Mouse (Mus musculus) forebrain, embryonic 15.5 days (tissue): ENCODE measurements around the gene Otor. TPM values are rescaled to one million over a fixed set of nuclear protein-coding genes. Genes with fewer than 3 reads are reported as not detected.

Experiments
- ATAC-seq: fragments of 200-750 bp; cut with Nextera tagmentation; replicated peaks from 2 replicates; pipeline ENCODE4 v1.8.0; 2017; ENCODE audit warnings: mild to moderate bottlenecking, moderate TSS enrichment, moderate library complexity
- H3K27ac ChIP-seq: fragments of 300-500 bp; sonication (generic); replicated peaks from 2 replicates; pipeline ENCODE4 v1.5.1; 2015; ENCODE audit warnings: mild to moderate bottlenecking, inconsistent platforms
- H3K27me3 ChIP-seq: fragments of 300-500 bp; sonication (generic); 2 replicates; pipeline ENCODE4 v1.6.1; 2015; ENCODE audit warnings: inconsistent platforms
- H3K36me3 ChIP-seq: fragments of 300-500 bp; sonication (generic); 2 replicates; pipeline ENCODE4 v1.6.1; 2015; ENCODE audit warnings: mild to moderate bottlenecking, inconsistent platforms
- H3K4me1 ChIP-seq: fragments of 300-500 bp; sonication (generic); 2 replicates; pipeline ENCODE4 v1.6.1; 2015; ENCODE audit warnings: inconsistent platforms
- H3K4me2 ChIP-seq: fragments of 300-500 bp; sonication (generic); replicated peaks from 2 replicates; pipeline ENCODE4 v1.6.1; 2015; ENCODE audit warnings: mild to moderate bottlenecking, inconsistent platforms
- H3K4me3 ChIP-seq: fragments of 300-500 bp; sonication (generic); 2 replicates; pipeline ENCODE4 v1.5.1; 2015; ENCODE audit warnings: mild to moderate bottlenecking, inconsistent platforms
- H3K9ac ChIP-seq: fragments of 300-500 bp; sonication (generic); replicated peaks from 2 replicates; pipeline ENCODE4 v1.6.1; 2015; ENCODE audit warnings: mild to moderate bottlenecking, inconsistent platforms
- H3K9me3 ChIP-seq: fragments of 300-500 bp; sonication (generic); 2 replicates; pipeline ENCODE4 v1.6.1; 2016; ENCODE audit warnings: inconsistent platforms
- WGBS: fragments of 180-500 bp; shearing (Covaris S2); methylation state at CpG from one replicate; pipeline ENCODE4 v1.1.7; 2015; ENCODE audit warnings: mixed read lengths; 5-methylcytosine and 5-hydroxymethylcytosine counted together
- polyA plus RNA-seq: library from polyadenylated mRNA; unstranded; fragments of >200 nt; fragmentation: Nextera tagmentation; extraction: Ambion mirVana; gene quantifications from 2 replicates; pipeline ENCODE4 v1.2.1, GENCODE M21; 2015

Gene Otor
- polyA plus RNA-seq, 1 experiment from 2014 or later: 0.42 TPM

- WGBS: 84% methylated on average over 3 of the region's 3 CpGs
- no peaks in the 10 kb centered on the region for H3K9me3 ChIP-seq
- H3K9ac ChIP-seq: no peak overlapping the region
- no peak overlapping the region for H3K27ac ChIP-seq
- no peak overlapping the region for H3K4me3 ChIP-seq
- H3K4me2 ChIP-seq: no peak overlapping the region
- ATAC-seq: no peak
- H3K36me3 ChIP-seq: no peaks in the 10 kb centered on the region
- H3K27me3 ChIP-seq: no peaks in the 10 kb centered on the region
- H3K4me1 ChIP-seq: no peaks in the 10 kb centered on the region
Measured at GRCm38 (mm10) chr2:143081693-143082092, 3.4 kb downstream of the Otor start.

DNA sequence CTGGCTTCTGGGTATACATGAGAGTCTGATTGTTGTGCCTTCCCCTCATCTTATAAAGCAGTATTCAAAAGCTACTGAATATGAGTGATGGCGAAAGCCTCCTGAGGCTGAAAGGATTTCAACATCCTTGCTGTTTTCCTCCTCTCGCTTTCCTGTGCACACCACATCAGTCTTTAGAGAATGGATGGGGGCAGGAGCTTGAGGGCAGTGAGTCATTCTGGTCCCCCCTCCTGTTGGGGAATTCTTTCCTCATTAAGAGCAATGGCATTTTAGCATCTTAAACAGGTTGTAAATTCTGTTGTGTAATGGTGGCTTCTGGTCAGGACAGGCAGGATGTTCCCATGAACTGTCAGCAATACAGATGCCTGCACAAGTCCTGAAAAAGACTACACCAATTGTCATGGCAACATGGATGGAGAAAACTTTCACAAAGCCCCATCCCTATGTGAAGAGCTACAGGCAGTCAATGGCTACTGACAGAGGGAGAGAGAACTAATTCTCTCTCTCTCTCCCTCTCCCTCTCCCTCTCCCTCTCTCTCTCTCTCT lies 6.7 kb downstream of the Otor start:
- Histone ChIP-seq H3K4me2 (no peak overlapping the region), H3K4me3 (no peak overlapping the region), H3K27ac (no peak overlapping the region), H3K4me1 (no peaks in the 10 kb centered on the region), H3K9me3 (no peaks in the 10 kb centered on the region), H3K36me3 (no peaks in the 10 kb centered on the region), H3K27me3 (no peaks in the 10 kb centered on the region), H3K9ac (no peak overlapping the region)
- WGBS: 55% methylated on average over 2 of the region's 2 CpGs
- ATAC-seq: no peak

GRCm38 (mm10) chr2:143089866-143090265 lies 11.6 kb downstream of the Otor start:
- Histone ChIP-seq H3K4me2 (no peak overlapping the region), H3K9me3 (no peaks in the 10 kb centered on the region), H3K27me3 (no peaks in the 10 kb centered on the region), H3K4me3 (no peak overlapping the region), H3K36me3 (no peaks in the 10 kb centered on the region), H3K9ac (no peak overlapping the region), H3K27ac (no peak overlapping the region), H3K4me1 (0 out of 2 replicates have a peak, but pooled peaks cover under 1% of the 10 kb centered on the region)
- no peak for ATAC-seq
- 92% methylated on average over 8 of the region's 8 CpGs for WGBS

DNA sequence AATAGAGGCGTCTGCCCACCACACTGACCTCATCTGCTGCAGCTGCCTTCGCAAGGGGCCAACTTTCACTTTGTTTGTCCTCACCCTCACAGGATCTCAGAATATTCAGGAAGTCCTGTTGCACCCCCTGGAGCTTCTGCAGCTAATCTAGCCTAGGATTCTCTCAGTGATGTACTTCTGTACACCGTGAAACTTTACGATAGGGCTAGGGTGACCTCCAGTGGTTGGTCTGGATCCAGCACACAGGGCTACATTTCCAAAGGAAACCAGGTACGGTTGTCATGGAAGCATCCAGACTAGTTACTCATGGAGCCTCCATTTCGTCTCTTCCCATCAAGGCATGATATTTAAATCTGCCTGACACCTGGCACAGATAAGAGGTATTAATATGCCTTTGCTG lies 15.5 kb downstream of the Otor start:
- no peak overlapping the region for H3K27ac ChIP-seq
- H3K4me3 ChIP-seq: no peak overlapping the region
- no peak overlapping the region for H3K9ac ChIP-seq
- H3K4me1 ChIP-seq: 0 out of 2 replicates have a peak, but pooled peaks cover 3% of the 10 kb centered on the region
- no peak overlapping the region for H3K4me2 ChIP-seq
- 36% methylated on average over 6 of the region's 6 CpGs for WGBS
- no peaks in the 10 kb centered on the region for H3K9me3 ChIP-seq
- peak; percentile 90 for ATAC-seq
- H3K27me3 ChIP-seq: no peaks in the 10 kb centered on the region
- no peaks in the 10 kb centered on the region for H3K36me3 ChIP-seq

DNA sequence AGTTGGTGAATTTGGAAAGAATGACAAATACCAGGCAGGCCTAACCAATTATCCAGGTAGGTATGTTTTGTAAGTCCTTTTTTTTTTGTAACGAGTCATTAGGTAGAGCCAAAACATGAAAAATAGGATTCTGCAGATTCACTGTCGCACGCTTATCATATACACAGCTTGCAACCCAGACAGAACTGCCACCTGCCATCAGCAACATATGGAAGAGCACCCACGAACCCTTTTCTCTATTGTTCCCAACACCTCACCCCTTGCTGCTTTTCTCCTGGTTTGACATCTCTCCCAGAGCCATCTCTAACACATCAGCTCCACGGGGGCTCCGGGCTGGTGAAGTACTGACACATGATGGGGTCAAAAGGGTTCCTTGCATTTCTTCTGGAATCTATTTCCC lies 16.5 kb downstream of the Otor start:
- Histone ChIP-seq H3K9me3 (no peaks in the 10 kb centered on the region), H3K27me3 (no peaks in the 10 kb centered on the region), H3K4me2 (no peak overlapping the region), H3K36me3 (no peaks in the 10 kb centered on the region), H3K4me3 (no peak overlapping the region), H3K4me1 (0 out of 2 replicates have a peak, but pooled peaks cover 3% of the 10 kb centered on the region), H3K27ac (no peak overlapping the region), H3K9ac (no peak overlapping the region)
- WGBS: 65% methylated on average over 6 of the region's 6 CpGs
- ATAC-seq: peak; percentile 30; the same call in 1 of the 2 replicates

DNA sequence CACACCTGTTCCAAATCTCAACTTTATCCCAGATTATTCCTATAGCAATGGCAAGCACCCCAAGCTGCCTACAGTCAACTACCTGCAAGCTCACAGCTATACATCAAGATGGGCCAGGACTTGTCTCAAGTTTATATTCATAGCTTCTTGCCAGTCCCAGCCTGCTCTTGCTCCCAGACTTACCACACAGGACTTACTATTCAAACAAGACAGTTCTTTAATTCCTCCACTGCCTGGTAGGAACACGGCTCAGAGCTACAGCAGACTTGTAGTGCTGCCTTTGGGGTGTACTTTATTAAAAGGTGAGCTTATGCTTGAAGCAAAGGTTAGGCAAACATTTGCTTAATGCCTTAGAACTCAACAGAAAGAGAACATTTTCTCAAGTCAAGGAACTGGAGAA lies 18.9 kb downstream of the Otor start:
- Histone ChIP-seq H3K27me3 (no peaks in the 10 kb centered on the region), H3K9me3 (no peaks in the 10 kb centered on the region), H3K4me1 (0 out of 2 replicates have a peak, but pooled peaks cover 3% of the 10 kb centered on the region), H3K4me3 (no peak overlapping the region), H3K36me3 (no peaks in the 10 kb centered on the region), H3K9ac (no peak overlapping the region), H3K4me2 (no peak overlapping the region), H3K27ac (no peak overlapping the region)
- no peak for ATAC-seq
- WGBS: 85% methylated on average over 1 of the region's 1 CpGs

- no peaks in the 10 kb centered on the region for H3K36me3 ChIP-seq
- H3K4me1 ChIP-seq: peaks cover 7% of the 10 kb centered on the region
- H3K9me3 ChIP-seq: no peaks in the 10 kb centered on the region
- ATAC-seq: peak; percentile 53; the same call in 1 of the 2 replicates
- no peak overlapping the region for H3K27ac ChIP-seq
- 91% methylated on average over 1 of the region's 1 CpGs for WGBS
- H3K4me3 ChIP-seq: no peak overlapping the region
- no peak overlapping the region for H3K4me2 ChIP-seq
- no peak overlapping the region for H3K9ac ChIP-seq
- H3K27me3 ChIP-seq: no peaks in the 10 kb centered on the region
Measured at GRCm38 (mm10) chr2:143113859-143114258, 35.6 kb downstream of the Otor start.

GRCm38 (mm10) chr2:143114716-143115115 lies 36.4 kb downstream of the Otor start:
- H3K9me3 ChIP-seq: no peaks in the 10 kb centered on the region
- peak; percentile 18; the same call in 1 of the 2 replicates for ATAC-seq

DNA sequence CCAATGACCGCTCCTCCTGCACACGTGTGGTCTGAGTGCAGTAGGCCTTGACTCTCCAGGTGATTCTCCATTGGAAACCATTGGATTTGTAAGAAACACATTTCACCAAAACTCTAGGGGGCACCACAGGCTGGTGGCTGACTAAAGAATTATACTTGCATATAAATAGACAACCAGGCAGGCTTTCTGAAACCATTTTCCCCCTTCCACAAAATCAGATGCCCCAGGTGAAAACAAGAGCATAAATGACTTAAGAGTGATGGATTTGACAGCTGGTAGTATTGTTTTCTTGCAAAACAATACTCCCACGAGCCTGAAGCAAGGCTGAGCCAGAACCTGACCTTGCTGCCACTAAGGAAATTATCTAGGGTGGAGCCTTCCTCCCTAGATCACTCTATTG lies 39.2 kb downstream of the Otor start:
- Histone ChIP-seq H3K27ac (no peak overlapping the region), H3K9me3 (no peaks in the 10 kb centered on the region), H3K9ac (no peak overlapping the region), H3K36me3 (no peaks in the 10 kb centered on the region), H3K27me3 (no peaks in the 10 kb centered on the region), H3K4me3 (no peak overlapping the region), H3K4me1 (peaks cover 7% of the 10 kb centered on the region), H3K4me2 (no peak overlapping the region)
- 54% methylated on average over 3 of the region's 3 CpGs for WGBS
- ATAC-seq: no peak

More at GRCm38 (mm10) chr2:143114716-143115115, 36.4 kb downstream of the Otor start:
- Histone ChIP-seq H3K4me1 (peaks cover 7% of the 10 kb centered on the region), H3K36me3 (no peaks in the 10 kb centered on the region), H3K9ac (no peak overlapping the region), H3K4me3 (no peak overlapping the region), H3K27ac (no peak overlapping the region), H3K27me3 (no peaks in the 10 kb centered on the region), H3K4me2 (no peak overlapping the region)
- WGBS: 69% methylated on average over 4 of the region's 4 CpGs

GRCm38 (mm10) chr2:143118221-143118620 lies 39.9 kb downstream of the Otor start:
- Histone ChIP-seq H3K4me3 (no peak overlapping the region), H3K27me3 (no peaks in the 10 kb centered on the region), H3K27ac (no peak overlapping the region), H3K36me3 (no peaks in the 10 kb centered on the region), H3K9me3 (no peaks in the 10 kb centered on the region), H3K4me2 (no peak overlapping the region), H3K9ac (no peak overlapping the region), H3K4me1 (peaks cover 7% of the 10 kb centered on the region)
- no peak for ATAC-seq
- 76% methylated on average over 7 of the region's 7 CpGs for WGBS

DNA sequence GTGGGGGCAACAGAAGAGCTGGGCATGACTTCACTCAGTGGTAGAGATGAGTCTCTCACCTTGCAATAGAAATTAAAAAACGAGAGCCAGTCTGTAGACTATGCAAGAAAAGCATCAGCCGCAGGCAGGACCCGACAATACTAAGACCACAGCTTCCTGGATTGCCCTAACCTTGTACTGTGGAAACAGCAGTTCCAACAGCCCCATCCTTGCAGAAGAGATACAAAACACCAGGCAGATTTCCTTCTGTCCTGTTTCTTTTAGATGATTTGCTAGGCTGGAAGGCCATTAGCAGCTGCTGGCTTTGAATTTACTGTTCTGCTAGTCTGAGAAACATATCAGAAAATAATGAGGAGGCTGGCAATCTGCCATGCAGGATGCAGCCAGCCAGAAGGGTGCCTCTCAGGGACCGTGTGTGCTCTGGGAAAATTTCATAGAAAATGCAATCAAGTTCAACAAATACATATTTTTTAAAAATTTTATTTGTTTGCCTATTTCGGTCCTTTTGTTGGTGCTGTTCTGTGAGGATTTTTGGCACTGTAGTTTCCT lies 52.9 kb downstream of the Otor start:
- no peaks in the 10 kb centered on the region for H3K9me3 ChIP-seq
- H3K4me1 ChIP-seq: peaks cover 8% of the 10 kb centered on the region
- no peaks in the 10 kb centered on the region for H3K27me3 ChIP-seq
- H3K27ac ChIP-seq: peak overlapping the region; percentile 38; the same call in 1 of the 2 replicates
- no peak overlapping the region for H3K4me2 ChIP-seq
- ATAC-seq: peak; percentile 85
- WGBS: 57% methylated on average over 5 of the region's 5 CpGs
- H3K4me3 ChIP-seq: no peak overlapping the region
- H3K36me3 ChIP-seq: no peaks in the 10 kb centered on the region
- H3K9ac ChIP-seq: no peak overlapping the region
